Mouse (Mus musculus): ENCODE results near the gene Gsg1l.

DNA sequence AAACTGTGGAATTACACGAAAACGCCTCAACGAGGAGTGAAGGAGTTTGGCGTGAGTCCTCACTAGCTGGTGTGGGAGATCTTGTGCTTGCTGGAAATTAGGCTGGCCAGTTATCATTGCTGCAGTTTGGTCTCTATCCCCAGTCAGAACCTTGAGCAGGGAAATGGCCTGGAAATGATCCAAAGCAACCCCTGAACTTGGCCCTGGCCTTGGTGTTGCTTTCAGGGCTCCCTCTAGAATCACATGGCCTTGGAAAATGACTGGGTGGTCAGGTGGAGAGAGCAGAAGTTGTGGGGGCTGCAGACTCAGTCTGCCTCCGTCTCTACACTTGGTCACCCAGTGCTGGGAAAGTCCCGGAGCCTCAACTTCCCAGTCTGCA is 210.0 kb downstream of the Gsg1l start:
- TF ChIP-seq POLR2A (IDR thresholded peaks at IDR 0.05; ENCODE audit: low read depth, low read length) (no peak), CTCF (IDR thresholded peaks at IDR 0.05; ENCODE audit: extremely low read depth, insufficient read depth, insufficient read length, insufficient replicate concordance) (no peak)
